Mouse (Mus musculus): ENCODE data around the gene Olfr750. TPM values are rescaled to one million over a fixed set of nuclear protein-coding genes. Genes with fewer than 3 reads are reported as not detected.

Gene Olfr750
- polyA plus RNA-seq, 1 experiment from 2014 or later: 0.10 TPM

- Histone ChIP-seq H3K4me2 (replicated peaks; ENCODE audit: low read depth, low read length) (no peak overlapping the region), H3K27ac (ENCODE audit: low read length) (no peak overlapping the region), H3K4me1 (ENCODE audit: insufficient read depth, low read depth, low read length) (no peaks in the 10 kb centered on the region), H3K4me3 (ENCODE audit: low read depth, low read length) (no peak overlapping the region), H3K9ac (replicated peaks; ENCODE audit: low read depth) (no peak overlapping the region), H3K36me3 (ENCODE audit: insufficient read depth, low read length) (no peaks in the 10 kb centered on the region), H3K27me3 (replicated peaks; ENCODE audit: insufficient read depth, low read length) (no peaks in the 10 kb centered on the region), H3K9me3 (ENCODE audit: low read length) (no peaks in the 10 kb centered on the region)
- ATAC-seq (peak; percentile 75), DNase-seq (ENCODE audit: low spot score) (peak; percentile 70)
- 15% methylated on average over 5 of the region's 5 CpGs for WGBS
- TF ChIP-seq CTCF (IDR thresholded peaks at IDR 0.05) (no peak), EP300 (IDR thresholded peaks at IDR 0.05) (no peak)
Observed at GRCm38 (mm10) chr14:51047846-51048245, 26.4 kb downstream of the Olfr750 start.

GRCm38 (mm10) chr14:51041769-51042168 is 32.5 kb downstream of the Olfr750 start, which contains the start of gene Rnase9:
TSS of gene Rnase9 (minus strand) at chr14:51041869.
- TF ChIP-seq CTCF (IDR thresholded peaks at IDR 0.05) (no peak), EP300 (IDR thresholded peaks at IDR 0.05) (no peak)
- no peak within 1 kb of the TSS for H3K27ac ChIP-seq (ENCODE audit: low read length)
- H3K4me2 ChIP-seq (replicated peaks; ENCODE audit: low read depth, low read length): no peak within 1 kb of the TSS
- no peaks in the 10 kb centered on the region for H3K36me3 ChIP-seq (ENCODE audit: insufficient read depth, low read length)
- ATAC-seq (no peak), DNase-seq (ENCODE audit: low spot score) (no peak)
- H3K27me3 ChIP-seq (replicated peaks; ENCODE audit: insufficient read depth, low read length): no peaks in the 10 kb centered on the region
- no peaks in the 10 kb centered on the region for H3K9me3 ChIP-seq (ENCODE audit: low read length)
- H3K4me3 ChIP-seq (ENCODE audit: low read depth, low read length): no peak within 1 kb of the TSS
- WGBS: 77% methylated on average over 6 of the region's 6 CpGs
- H3K4me1 ChIP-seq (ENCODE audit: insufficient read depth, low read depth, low read length): no peaks in the 10 kb centered on the region
- no peak within 1 kb of the TSS for H3K9ac ChIP-seq (replicated peaks; ENCODE audit: low read depth)

- TF ChIP-seq EP300 (IDR thresholded peaks at IDR 0.05): no peak
- no peak for TF ChIP-seq CTCF (IDR thresholded peaks at IDR 0.05)
- no peak overlapping the region for H3K4me2 ChIP-seq (replicated peaks; ENCODE audit: low read depth, low read length)
- H3K27me3 ChIP-seq (replicated peaks; ENCODE audit: insufficient read depth, low read length): no peaks in the 10 kb centered on the region
- no peak for DNase-seq (ENCODE audit: low spot score)
- no peak overlapping the region for H3K27ac ChIP-seq (ENCODE audit: low read length)
- no peak overlapping the region for H3K4me3 ChIP-seq (ENCODE audit: low read depth, low read length)
- H3K4me1 ChIP-seq (ENCODE audit: insufficient read depth, low read depth, low read length): no peaks in the 10 kb centered on the region
- H3K9me3 ChIP-seq (ENCODE audit: low read length): no peaks in the 10 kb centered on the region
- H3K9ac ChIP-seq (replicated peaks; ENCODE audit: low read depth): no peak overlapping the region
- ATAC-seq: no peak
- 70% methylated on average over 4 of the region's 4 CpGs for whole genome bisulfite sequencing
- H3K36me3 ChIP-seq (ENCODE audit: insufficient read depth, low read length): no peaks in the 10 kb centered on the region
Observed at GRCm38 (mm10) chr14:51036214-51036613, 38.0 kb downstream of the Olfr750 start.

GRCm38 (mm10) chr14:51035206-51035605 is 39.0 kb downstream of the Olfr750 start:
- no peak overlapping the region for H3K4me3 ChIP-seq (ENCODE audit: low read depth, low read length)
- no peaks in the 10 kb centered on the region for H3K27me3 ChIP-seq (replicated peaks; ENCODE audit: insufficient read depth, low read length)
- H3K4me2 ChIP-seq (replicated peaks; ENCODE audit: low read depth, low read length): no peak overlapping the region
- TF ChIP-seq CTCF (IDR thresholded peaks at IDR 0.05) (no peak), EP300 (IDR thresholded peaks at IDR 0.05) (no peak)
- H3K4me1 ChIP-seq (ENCODE audit: insufficient read depth, low read depth, low read length): no peaks in the 10 kb centered on the region
- no peaks in the 10 kb centered on the region for H3K9me3 ChIP-seq (ENCODE audit: low read length)
- no peak for ATAC-seq
- DNase-seq (ENCODE audit: low spot score): no peak
- no peak overlapping the region for H3K27ac ChIP-seq (ENCODE audit: low read length)
- 36% methylated on average over 1 of the region's 1 CpGs for WGBS
- H3K36me3 ChIP-seq (ENCODE audit: insufficient read depth, low read length): no peaks in the 10 kb centered on the region
- H3K9ac ChIP-seq (replicated peaks; ENCODE audit: low read depth): no peak overlapping the region

GRCm38 (mm10) chr14:51027387-51028155 is 46.7 kb downstream of the Olfr750 start:
- Histone ChIP-seq H3K27me3 (replicated peaks; ENCODE audit: insufficient read depth, low read length) (no peaks in the 10 kb centered on the region), H3K4me1 (ENCODE audit: insufficient read depth, low read depth, low read length) (no peaks in the 10 kb centered on the region), H3K9ac (replicated peaks; ENCODE audit: low read depth) (no peak overlapping the region), H3K36me3 (ENCODE audit: insufficient read depth, low read length) (no peaks in the 10 kb centered on the region), H3K9me3 (ENCODE audit: low read length) (no peaks in the 10 kb centered on the region), H3K4me3 (ENCODE audit: low read depth, low read length) (no peak overlapping the region), H3K27ac (ENCODE audit: low read length) (no peak overlapping the region), H3K4me2 (replicated peaks; ENCODE audit: low read depth, low read length) (no peak overlapping the region)
- no peak for TF ChIP-seq CTCF (IDR thresholded peaks at IDR 0.05)
- no peak for TF ChIP-seq EP300 (IDR thresholded peaks at IDR 0.05)
- no peak for ATAC-seq
- 48% methylated on average over 3 of the region's 3 CpGs for WGBS
- DNase-seq (ENCODE audit: low spot score): no peak

- no peaks in the 10 kb centered on the region for H3K36me3 ChIP-seq (ENCODE audit: insufficient read depth, low read length)
- no peaks in the 10 kb centered on the region for H3K27me3 ChIP-seq (replicated peaks; ENCODE audit: insufficient read depth, low read length)
- H3K27ac ChIP-seq (ENCODE audit: low read length): no peak overlapping the region
- H3K4me3 ChIP-seq (ENCODE audit: low read depth, low read length): no peak overlapping the region
- no peak; the same call in 1 of the 2 replicates for TF ChIP-seq EP300 (IDR thresholded peaks at IDR 0.05)
- peak; percentile 92 for TF ChIP-seq CTCF (IDR thresholded peaks at IDR 0.05)
- H3K4me1 ChIP-seq (ENCODE audit: insufficient read depth, low read depth, low read length): no peaks in the 10 kb centered on the region
- DNase-seq (ENCODE audit: low spot score) (peak; percentile 89), ATAC-seq (peak; percentile 74)
- no peak overlapping the region for H3K9ac ChIP-seq (replicated peaks; ENCODE audit: low read depth)
- H3K4me2 ChIP-seq (replicated peaks; ENCODE audit: low read depth, low read length): no peak overlapping the region
- H3K9me3 ChIP-seq (ENCODE audit: low read length): no peaks in the 10 kb centered on the region
- 37% methylated on average over 5 of the region's 5 CpGs for WGBS
Observed at GRCm38 (mm10) chr14:51026391-51027133, 47.7 kb downstream of the Olfr750 start.

Data from lung, postnatal 0 days (tissue).